Mouse (Mus musculus): ENCODE results near the gene Polr2f. TPM values are rescaled to one million over a fixed set of nuclear protein-coding genes. Genes with fewer than 3 reads are reported as not detected.

The Polr2f gene
- polyA plus RNA-seq, 1 experiment = 32.2 TPM

DNA sequence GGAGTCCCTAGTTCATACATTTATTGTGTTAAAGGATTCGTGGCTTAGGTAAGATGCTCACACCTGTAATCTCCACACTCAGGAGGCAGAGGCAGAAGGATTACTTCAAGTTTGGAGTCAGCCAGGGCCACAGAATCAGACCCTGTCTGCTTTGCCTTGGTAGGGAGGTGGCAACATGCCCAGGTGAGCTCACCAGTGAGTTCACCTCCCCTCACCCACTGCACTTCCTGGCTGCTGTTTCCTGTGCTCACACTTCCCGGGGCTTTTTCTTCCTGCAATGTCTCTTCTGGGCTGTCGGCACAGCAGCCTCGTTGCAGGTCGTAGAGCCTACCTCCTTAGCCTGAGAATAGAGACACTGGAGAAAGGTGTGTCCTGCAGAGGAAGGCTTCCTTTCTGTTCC lies 25.5 kb upstream of the Polr2f start:
- 61% methylated on average over 5 of the region's 5 CpGs for WGBS
- H3K4me1 ChIP-seq (ENCODE audit: control insufficient read depth, insufficient read depth, insufficient read length, low read length) = peaks cover 12% of the 10 kb centered on the region; the same call in 1 of the 2 replicates
- H3K27me3 ChIP-seq (ENCODE audit: control insufficient read depth, insufficient read depth, low read length) = no peaks in the 10 kb centered on the region
- H3K4me3 ChIP-seq (ENCODE audit: low read depth, low read length) = no peak overlapping the region
- TF ChIP-seq CTCF (IDR thresholded peaks at IDR 0.05; ENCODE audit: extremely low read depth, insufficient read length, insufficient replicate concordance, low read depth, low read length) (no peak), POLR2A (IDR thresholded peaks at IDR 0.05; ENCODE audit: low read depth, low read length) (no peak)
- H3K27ac ChIP-seq (ENCODE audit: insufficient read depth, low read depth, low read length) = no peak overlapping the region
- H3K36me3 ChIP-seq (ENCODE audit: control insufficient read depth, insufficient read depth, low read length) = peaks cover 38% of the 10 kb centered on the region

DNA sequence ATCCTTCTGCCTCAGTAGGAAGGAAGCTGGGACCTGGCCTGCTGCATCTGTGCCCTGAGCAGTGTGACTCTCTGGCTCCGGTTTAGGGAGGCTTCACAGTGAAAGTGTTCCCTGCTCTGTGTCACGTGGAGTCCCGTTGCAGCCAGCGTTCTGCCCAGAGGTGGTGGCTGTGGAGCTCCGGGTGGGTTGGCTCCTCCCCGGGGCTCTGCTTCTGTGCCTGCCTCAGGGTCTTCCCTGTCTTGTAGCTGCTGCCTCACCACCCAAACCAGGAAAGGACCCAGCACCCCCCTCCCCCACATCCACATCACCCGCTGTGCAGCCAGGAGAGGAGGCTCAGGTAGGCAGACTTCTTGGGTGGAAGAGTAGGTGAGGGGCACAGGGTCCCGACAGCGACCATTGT lies 21.3 kb upstream of the Polr2f start:
- Histone ChIP-seq H3K4me3 (ENCODE audit: low read depth, low read length) (no peak overlapping the region), H3K36me3 (ENCODE audit: control insufficient read depth, insufficient read depth, low read length) (peaks cover 69% of the 10 kb centered on the region), H3K4me1 (ENCODE audit: control insufficient read depth, insufficient read depth, insufficient read length, low read length) (no peaks in the 10 kb centered on the region), H3K27ac (ENCODE audit: insufficient read depth, low read depth, low read length) (no peak overlapping the region), H3K27me3 (ENCODE audit: control insufficient read depth, insufficient read depth, low read length) (no peaks in the 10 kb centered on the region)
- WGBS = 90% methylated on average over 9 of the region's 9 CpGs
- no peak for TF ChIP-seq POLR2A (IDR thresholded peaks at IDR 0.05; ENCODE audit: low read depth, low read length)
- no peak for TF ChIP-seq CTCF (IDR thresholded peaks at IDR 0.05; ENCODE audit: extremely low read depth, insufficient read length, insufficient replicate concordance, low read depth, low read length)

DNA sequence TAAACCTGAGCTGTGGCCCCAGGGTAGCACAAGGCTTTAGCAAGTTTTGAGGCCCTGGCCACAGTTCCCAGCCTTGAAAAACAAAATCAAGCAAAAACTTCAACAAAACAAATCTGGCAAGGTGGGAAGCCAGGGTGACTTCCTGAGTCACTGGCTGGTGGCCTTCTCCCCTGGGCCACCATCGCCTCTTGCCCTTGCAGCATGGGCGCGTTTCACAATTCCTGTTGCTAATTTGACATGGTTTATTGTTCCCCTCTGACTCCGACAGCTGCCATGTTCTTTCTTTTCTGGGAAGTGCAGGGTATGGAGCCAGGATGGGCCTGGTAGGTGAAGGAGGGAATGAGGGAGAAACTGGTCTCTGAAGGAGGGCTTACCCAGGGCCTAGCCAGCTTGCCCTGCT lies 18.7 kb upstream of the Polr2f start:
- H3K27me3 ChIP-seq (ENCODE audit: control insufficient read depth, insufficient read depth, low read length) = no peaks in the 10 kb centered on the region
- peaks cover 74% of the 10 kb centered on the region for H3K36me3 ChIP-seq (ENCODE audit: control insufficient read depth, insufficient read depth, low read length)
- no peak overlapping the region for H3K27ac ChIP-seq (ENCODE audit: insufficient read depth, low read depth, low read length)
- no peaks in the 10 kb centered on the region for H3K4me1 ChIP-seq (ENCODE audit: control insufficient read depth, insufficient read depth, insufficient read length, low read length)
- WGBS = 88% methylated on average over 4 of the region's 4 CpGs
- TF ChIP-seq POLR2A (IDR thresholded peaks at IDR 0.05; ENCODE audit: low read depth, low read length) (no peak), CTCF (IDR thresholded peaks at IDR 0.05; ENCODE audit: extremely low read depth, insufficient read length, insufficient replicate concordance, low read depth, low read length) (no peak)
- no peak overlapping the region for H3K4me3 ChIP-seq (ENCODE audit: low read depth, low read length)

DNA sequence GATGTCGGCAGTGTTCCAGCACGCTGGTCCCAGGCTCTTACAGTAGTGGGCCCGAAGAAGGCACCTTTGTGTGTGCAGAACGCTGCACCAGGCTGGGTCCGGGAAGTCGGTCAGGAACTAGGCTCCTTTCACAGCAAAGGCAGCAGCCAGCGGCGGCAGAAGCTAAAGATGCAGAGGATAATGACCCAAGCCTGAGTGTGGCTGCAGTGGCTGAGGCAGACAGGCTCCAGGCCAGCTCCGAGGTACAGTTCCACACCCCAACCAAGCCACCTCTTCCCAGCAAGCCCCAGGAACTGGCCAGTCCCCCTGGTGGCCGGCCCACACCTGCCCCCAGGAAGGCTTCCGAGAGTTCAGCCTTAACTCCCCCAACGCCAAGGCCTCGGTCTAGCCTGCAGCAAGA lies 18.3 kb upstream of the Polr2f start:
- no peak overlapping the region for H3K4me3 ChIP-seq (ENCODE audit: low read depth, low read length)
- H3K27ac ChIP-seq (ENCODE audit: insufficient read depth, low read depth, low read length) = no peak overlapping the region
- WGBS = 88% methylated on average over 13 of the region's 13 CpGs
- H3K36me3 ChIP-seq (ENCODE audit: control insufficient read depth, insufficient read depth, low read length) = peaks cover 76% of the 10 kb centered on the region
- H3K4me1 ChIP-seq (ENCODE audit: control insufficient read depth, insufficient read depth, insufficient read length, low read length) = no peaks in the 10 kb centered on the region
- TF ChIP-seq CTCF (IDR thresholded peaks at IDR 0.05; ENCODE audit: extremely low read depth, insufficient read length, insufficient replicate concordance, low read depth, low read length) (no peak), POLR2A (IDR thresholded peaks at IDR 0.05; ENCODE audit: low read depth, low read length) (no peak)
- no peaks in the 10 kb centered on the region for H3K27me3 ChIP-seq (ENCODE audit: control insufficient read depth, insufficient read depth, low read length)

DNA sequence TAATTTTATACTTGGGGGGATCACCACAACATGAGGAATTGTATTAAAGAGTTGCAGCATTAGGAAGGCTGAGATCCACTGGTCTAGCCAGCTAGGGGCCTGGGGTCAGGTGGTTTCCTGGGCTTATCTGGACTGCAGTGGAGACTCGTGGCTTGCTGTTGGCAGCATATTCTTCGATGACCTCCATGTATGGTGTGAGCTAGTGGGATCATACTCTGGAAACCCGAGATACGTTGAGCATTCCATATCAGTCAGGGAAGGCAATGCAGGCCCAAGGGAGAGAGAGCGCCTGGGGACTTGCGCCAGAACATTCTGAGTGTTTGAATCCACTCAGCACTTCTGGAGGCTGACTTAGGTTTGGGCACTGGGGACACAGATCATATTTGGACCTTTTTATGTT lies 17.1 kb upstream of the Polr2f start:
- no peak for TF ChIP-seq CTCF (IDR thresholded peaks at IDR 0.05; ENCODE audit: extremely low read depth, insufficient read length, insufficient replicate concordance, low read depth, low read length)
- TF ChIP-seq POLR2A (IDR thresholded peaks at IDR 0.05; ENCODE audit: low read depth, low read length) = no peak
- no peaks in the 10 kb centered on the region for H3K4me1 ChIP-seq (ENCODE audit: control insufficient read depth, insufficient read depth, insufficient read length, low read length)
- H3K27me3 ChIP-seq (ENCODE audit: control insufficient read depth, insufficient read depth, low read length) = no peaks in the 10 kb centered on the region
- H3K27ac ChIP-seq (ENCODE audit: insufficient read depth, low read depth, low read length) = no peak overlapping the region
- no peak overlapping the region for H3K4me3 ChIP-seq (ENCODE audit: low read depth, low read length)
- 80% methylated on average over 6 of the region's 6 CpGs for WGBS
- H3K36me3 ChIP-seq (ENCODE audit: control insufficient read depth, insufficient read depth, low read length) = peaks cover 78% of the 10 kb centered on the region

DNA sequence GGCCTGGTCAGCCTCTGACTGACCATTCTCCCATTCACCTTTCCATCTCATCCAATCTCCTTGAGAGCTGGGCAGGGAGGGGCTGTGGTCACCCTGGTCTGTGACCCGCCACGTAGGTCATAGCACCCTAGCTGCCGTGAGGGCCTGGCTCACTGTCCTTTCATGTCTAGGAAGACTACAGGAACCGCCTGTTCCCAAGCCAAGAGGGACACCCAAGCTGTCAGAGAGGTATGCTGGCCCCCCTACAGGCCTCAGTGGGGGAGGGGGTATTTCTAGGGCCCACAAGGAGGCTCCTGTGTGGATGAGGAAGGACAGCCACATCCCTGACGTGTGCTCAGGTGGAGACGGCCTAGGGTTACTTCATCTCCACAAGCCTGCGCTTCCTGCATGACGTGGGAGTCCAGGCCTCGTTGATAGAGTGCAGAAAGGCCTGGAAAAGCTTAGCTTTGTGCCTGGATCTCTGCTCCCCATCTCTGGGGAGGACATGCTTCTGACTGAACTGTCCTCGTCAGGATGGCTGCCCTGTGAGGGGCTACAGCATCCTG lies 16.4 kb upstream of the Polr2f start:
- Histone ChIP-seq H3K36me3 (ENCODE audit: control insufficient read depth, insufficient read depth, low read length) (peaks cover 76% of the 10 kb centered on the region), H3K27me3 (ENCODE audit: control insufficient read depth, insufficient read depth, low read length) (no peaks in the 10 kb centered on the region), H3K27ac (ENCODE audit: insufficient read depth, low read depth, low read length) (no peak overlapping the region), H3K4me3 (ENCODE audit: low read depth, low read length) (no peak overlapping the region), H3K4me1 (ENCODE audit: control insufficient read depth, insufficient read depth, insufficient read length, low read length) (no peaks in the 10 kb centered on the region)
- TF ChIP-seq CTCF (IDR thresholded peaks at IDR 0.05; ENCODE audit: extremely low read depth, insufficient read length, insufficient replicate concordance, low read depth, low read length) = no peak
- no peak for TF ChIP-seq POLR2A (IDR thresholded peaks at IDR 0.05; ENCODE audit: low read depth, low read length)
- 83% methylated on average over 10 of the region's 10 CpGs for WGBS

DNA sequence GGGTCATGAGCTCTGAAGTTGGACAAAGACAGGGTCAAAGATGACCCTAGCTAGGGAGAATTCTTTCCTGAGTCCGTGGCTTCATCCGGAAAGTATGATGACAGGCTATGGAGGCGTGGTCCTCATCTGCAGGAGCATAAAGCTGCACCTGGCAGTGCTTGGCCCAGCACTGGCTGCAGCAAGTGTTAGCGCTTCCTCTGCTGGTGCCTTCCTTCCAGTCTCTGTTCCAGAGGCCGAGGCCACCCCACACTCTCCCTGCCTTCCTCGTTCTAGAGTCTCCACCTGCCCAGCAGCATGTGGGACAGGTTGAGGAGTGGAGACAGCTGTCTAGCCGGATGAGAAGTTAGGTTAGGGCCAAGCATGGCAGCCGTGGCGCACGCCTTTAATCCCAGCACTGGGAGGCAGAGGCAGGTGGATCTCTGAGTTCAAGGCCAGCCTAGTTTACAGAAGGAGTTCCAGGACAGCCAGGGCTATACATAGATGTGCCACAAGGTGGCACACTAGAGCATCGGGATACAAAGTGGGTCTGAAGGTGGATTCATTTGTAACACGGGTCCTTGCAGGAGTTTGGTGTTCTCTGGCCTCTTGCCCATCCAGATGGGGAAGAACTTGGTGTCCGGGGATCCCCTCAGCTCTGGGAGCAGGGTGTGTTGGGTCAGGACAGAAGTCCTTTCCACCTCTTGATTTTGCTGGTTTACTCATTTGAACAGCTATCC lies 14.4 kb upstream of the Polr2f start:
- Histone ChIP-seq H3K27ac (ENCODE audit: insufficient read depth, low read depth, low read length) (no peak overlapping the region), H3K4me1 (ENCODE audit: control insufficient read depth, insufficient read depth, insufficient read length, low read length) (no peaks in the 10 kb centered on the region), H3K27me3 (ENCODE audit: control insufficient read depth, insufficient read depth, low read length) (no peaks in the 10 kb centered on the region), H3K36me3 (ENCODE audit: control insufficient read depth, insufficient read depth, low read length) (peaks cover 76% of the 10 kb centered on the region), H3K4me3 (ENCODE audit: low read depth, low read length) (no peak overlapping the region)
- 73% methylated on average over 13 of the region's 13 CpGs for WGBS
- TF ChIP-seq CTCF (IDR thresholded peaks at IDR 0.05; ENCODE audit: extremely low read depth, insufficient read length, insufficient replicate concordance, low read depth, low read length) (peak; percentile 63; the same call in 1 of the 2 replicates), POLR2A (IDR thresholded peaks at IDR 0.05; ENCODE audit: low read depth, low read length) (no peak)
